9 mouse cellular contexts compared by ENCODE assay signal in genomic region chr17:6108175-6108574, GRCm38 (mm10). TPM values are rescaled to one million over a fixed set of nuclear protein-coding genes. Genes with fewer than 3 reads are reported as not detected.
DNase-seq lines count a peak whose midpoint lies in the region; ATAC-seq and TF ChIP-seq lines count a peak whose summit lies in the region.
"Had no signal": no experiment of that assay in that cellular context is flagged by ENCODE, and none has a peak within 500 bp of the region (broad histone marks: within the 10 kb centered on the region; RNA-seq: fewer than 3 reads in every experiment).

No protein-coding gene starts in this region.

- H3K4me1 ChIP-seq in embryonic facial prominence, embryonic 13.5 days: peaks cover 22% of the 10 kb centered on the region
- H3K4me1 ChIP-seq in hindbrain, embryonic 12.5 days: peaks cover 22% of the 10 kb centered on the region
- peaks cover 18% of the 10 kb centered on the region for H3K4me1 ChIP-seq in midbrain, embryonic 11.5 days (ENCODE audit: control insufficient read depth, insufficient read depth, low read length)

- no peaks in the 10 kb centered on the region for H3K27me3 ChIP-seq in embryonic facial prominence, embryonic 13.5 days
- H3K27me3 ChIP-seq in hindbrain, embryonic 12.5 days: no peaks in the 10 kb centered on the region
- no peaks in the 10 kb centered on the region; the same call in 1 of the 2 replicates for H3K27me3 ChIP-seq in midbrain, embryonic 11.5 days (ENCODE audit: control insufficient read depth, insufficient read depth, low read length)

- 39% methylated on average over 7 of the region's 7 CpGs for WGBS in embryonic facial prominence, embryonic 13.5 days
- WGBS in hindbrain, embryonic 12.5 days: 53% methylated on average over 7 of the region's 7 CpGs
- WGBS in midbrain, embryonic 11.5 days: 68% methylated on average over 7 of the region's 7 CpGs

- H3K4me3 ChIP-seq in gastrocnemius, adult 2 months: peak overlapping the region; percentile 91
- peak overlapping the region; percentile 83 for H3K4me3 ChIP-seq in embryonic facial prominence, embryonic 13.5 days
- H3K4me3 ChIP-seq in hindbrain, embryonic 12.5 days: peak overlapping the region; percentile 91
- H3K4me3 ChIP-seq in midbrain, embryonic 11.5 days (ENCODE audit: low read depth, low read length): peak overlapping the region; percentile 90

- TF ChIP-seq CTCF in gastrocnemius, adult 2 months (IDR thresholded peaks at IDR 0.05): no peak

- no peak for ATAC-seq in embryonic facial prominence, embryonic 13.5 days (ENCODE audit: insufficient number of reproducible peaks, insufficient read depth, low FRiP score, low TSS enrichment, low read depth)
- ATAC-seq in hindbrain, embryonic 12.5 days (ENCODE audit: low FRiP score): no peak
- ATAC-seq in midbrain, embryonic 11.5 days (ENCODE audit: low FRiP score): no peak

- H3K27ac ChIP-seq in gastrocnemius, adult 2 months: peak overlapping the region; percentile 96
- H3K27ac ChIP-seq in embryonic facial prominence, embryonic 13.5 days: no peak overlapping the region
- H3K27ac ChIP-seq in hindbrain, embryonic 12.5 days: 0 out of 2 replicates have a peak overlapping the region, but pooled peaks have one; percentile 98
- H3K27ac ChIP-seq in midbrain, embryonic 11.5 days (ENCODE audit: low read depth, low read length): no peak overlapping the region

- intact Hi-C loops in gastrocnemius, adult 2 months (cut with DNase I): loop anchor here (5.0 kb wide), 2 partner anchors 34 to 54 kb away; no protein-coding TSS in a partner anchor
- intact Hi-C loops in left cerebral cortex, postnatal 4 days (cut with DNase I): no loop called here

- H3K9ac ChIP-seq in embryonic facial prominence, embryonic 13.5 days: peak overlapping the region; percentile 96
- peak overlapping the region; percentile 97 for H3K9ac ChIP-seq in hindbrain, embryonic 12.5 days
- peak overlapping the region; percentile 96 for H3K9ac ChIP-seq in midbrain, embryonic 11.5 days (ENCODE audit: low read length)

- no peaks in the 10 kb centered on the region for H3K9me3 ChIP-seq in embryonic facial prominence, embryonic 13.5 days
- H3K9me3 ChIP-seq in hindbrain, embryonic 12.5 days (replicated peaks): no peaks in the 10 kb centered on the region
- H3K9me3 ChIP-seq in midbrain, embryonic 11.5 days (ENCODE audit: control insufficient read depth, low read length): no peaks in the 10 kb centered on the region

- H3K36me3 ChIP-seq in embryonic facial prominence, embryonic 13.5 days: peaks cover 7% of the 10 kb centered on the region; the same call in 1 of the 2 replicates
- peaks cover 12% of the 10 kb centered on the region; the same call in 1 of the 2 replicates for H3K36me3 ChIP-seq in hindbrain, embryonic 12.5 days
- no peaks in the 10 kb centered on the region for H3K36me3 ChIP-seq in midbrain, embryonic 11.5 days (ENCODE audit: control insufficient read depth, insufficient read depth, low read length)

- DNase-seq in gastrocnemius, adult 2 months: no peak
- DNase-seq in gastrocnemius, adult 18-20 months (ENCODE audit: low spot score): no peak
- DNase-seq in midbrain, embryonic 11.5 days (ENCODE audit: low spot score, missing footprints): no peak
- no peak for DNase-seq in frontal cortex, postnatal 10 days (ENCODE audit: low spot score in 2 of 2)
- DNase-seq in left cerebral cortex, postnatal 4 days: no peak
- no peak for DNase-seq in retina, postnatal 1 day
- DNase-seq: kidney, adult 9 months had no signal

- peak overlapping the region; percentile 81 for H3K4me2 ChIP-seq in embryonic facial prominence, embryonic 13.5 days
- H3K4me2 ChIP-seq in hindbrain, embryonic 12.5 days (replicated peaks): peak overlapping the region; percentile 67
- peak overlapping the region; percentile 78 for H3K4me2 ChIP-seq in midbrain, embryonic 11.5 days

RNA-seq across cellular contexts. Expression of gene Tulp4, which starts 1.9 kb away (rescaled TPM):
- total RNA-seq in gastrocnemius, adult 2 months (2021): 100 to 1,000 TPM; 111 to 124 TPM
- 100 to 1,000 TPM; 119 to 140 TPM for total RNA-seq in gastrocnemius, adult 18-20 months (2021)
- polyA plus RNA-seq in embryonic facial prominence, embryonic 13.5 days (2015; fragmentation: Nextera tagmentation; extraction: Ambion mirVana): 116 and 141 TPM in 2 replicates
- polyA plus RNA-seq in hindbrain, embryonic 12.5 days (2016; fragmentation: Nextera tagmentation; extraction: Ambion mirVana): 132 and 142 TPM in 2 replicates
- polyA plus RNA-seq in midbrain, embryonic 11.5 days (2014; fragmentation: Nextera tagmentation; extraction: Ambion mirVana): 97.4 and 104 TPM in 2 replicates
- total RNA-seq in left cerebral cortex, postnatal 4 days (2021): 100 to 1,000 TPM; 431 to 468 TPM

RNA-seq across cellular contexts. Expression of gene Gtf2h5, which starts 28.6 kb away (rescaled TPM):
- total RNA-seq in gastrocnemius, adult 2 months (2021): 10 to 100 TPM; 50.5 to 52.7 TPM
- 10 to 100 TPM; 48.4 to 53.7 TPM for total RNA-seq in gastrocnemius, adult 18-20 months (2021)
- polyA plus RNA-seq in embryonic facial prominence, embryonic 13.5 days (2015; fragmentation: Nextera tagmentation; extraction: Ambion mirVana): 186 and 198 TPM in 2 replicates
- 155 and 160 TPM in 2 replicates for polyA plus RNA-seq in hindbrain, embryonic 12.5 days (2016; fragmentation: Nextera tagmentation; extraction: Ambion mirVana)
- 169 and 171 TPM in 2 replicates for polyA plus RNA-seq in midbrain, embryonic 11.5 days (2014; fragmentation: Nextera tagmentation; extraction: Ambion mirVana)
- 100 to 1,000 TPM; 168 to 169 TPM for total RNA-seq in left cerebral cortex, postnatal 4 days (2021)

RNA-seq across cellular contexts. Expression of gene Serac1, which starts 28.6 kb away (rescaled TPM):
- 1 to 10 TPM; 6.5 to 7.3 TPM for total RNA-seq in gastrocnemius, adult 2 months (2021)
- 1 to 10 TPM; 6.2 to 7.0 TPM for total RNA-seq in gastrocnemius, adult 18-20 months (2021)
- polyA plus RNA-seq in embryonic facial prominence, embryonic 13.5 days (2015; fragmentation: Nextera tagmentation; extraction: Ambion mirVana): 6.2 and 6.8 TPM in 2 replicates
- polyA plus RNA-seq in hindbrain, embryonic 12.5 days (2016; fragmentation: Nextera tagmentation; extraction: Ambion mirVana): 10.8 and 12.8 TPM in 2 replicates
- 7.7 and 7.9 TPM in 2 replicates for polyA plus RNA-seq in midbrain, embryonic 11.5 days (2014; fragmentation: Nextera tagmentation; extraction: Ambion mirVana)
- total RNA-seq in left cerebral cortex, postnatal 4 days (2021): 10 to 100 TPM; 18.7 to 19.8 TPM

Comparison
In these comparisons a context has a peak if more than half of its experiments do, and no peak if none do; other contexts are left out.
1. H3K27ac ChIP-seq: peak in gastrocnemius, adult 2 months (single experiment) and hindbrain, embryonic 12.5 days (single experiment); none in embryonic facial prominence, embryonic 13.5 days (single experiment) and midbrain, embryonic 11.5 days (single experiment).
2. Peak in every context shown above with its lines, with median percentiles within 50 percentile points of each other: H3K4me3 ChIP-seq, H3K4me2 ChIP-seq and H3K9ac ChIP-seq.